Mouse (Mus musculus): ENCODE measurements around the gene Tcte1.
A peak's percentile ranks its signal among the peaks of the same experiment; 100 is the strongest.

The Tcte1 gene

DNA sequence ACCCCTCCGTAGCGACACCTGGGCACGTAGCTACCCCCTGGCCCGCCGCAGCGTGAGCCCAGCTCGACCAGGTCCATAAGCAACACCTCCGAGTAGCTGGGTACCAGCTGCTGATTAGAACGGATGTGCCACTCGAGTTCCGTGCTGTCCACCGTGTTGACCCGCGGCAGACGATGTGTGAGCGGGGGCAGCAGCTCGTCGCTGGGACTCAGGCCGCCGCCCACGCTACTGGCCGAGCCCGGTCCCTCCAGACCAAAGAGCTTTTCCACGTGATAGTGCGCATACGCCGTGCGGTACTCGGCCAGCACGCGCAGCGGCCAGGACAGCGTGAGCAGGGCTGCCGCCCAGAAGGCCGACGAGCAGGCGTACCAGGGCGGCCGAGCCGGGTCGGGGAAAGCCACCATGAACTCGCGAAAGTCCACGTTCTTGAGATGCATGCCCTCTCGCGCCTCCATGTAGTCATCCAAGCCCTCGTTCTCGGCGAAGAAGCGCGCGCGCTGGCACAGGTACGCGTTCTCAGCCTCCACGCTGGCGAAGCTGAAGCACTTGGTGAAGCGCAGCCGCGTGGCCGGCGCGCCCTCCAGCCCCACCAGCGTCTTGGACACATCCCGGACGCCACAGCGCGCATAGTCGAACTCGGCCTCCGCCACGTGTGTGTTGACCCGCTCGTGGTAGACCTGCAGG, 22.2 kb downstream of the Tcte1 start:
- ATAC-seq (ENCODE audit: insufficient number of reproducible peaks, low FRiP score, low TSS enrichment), result no peak

DNA sequence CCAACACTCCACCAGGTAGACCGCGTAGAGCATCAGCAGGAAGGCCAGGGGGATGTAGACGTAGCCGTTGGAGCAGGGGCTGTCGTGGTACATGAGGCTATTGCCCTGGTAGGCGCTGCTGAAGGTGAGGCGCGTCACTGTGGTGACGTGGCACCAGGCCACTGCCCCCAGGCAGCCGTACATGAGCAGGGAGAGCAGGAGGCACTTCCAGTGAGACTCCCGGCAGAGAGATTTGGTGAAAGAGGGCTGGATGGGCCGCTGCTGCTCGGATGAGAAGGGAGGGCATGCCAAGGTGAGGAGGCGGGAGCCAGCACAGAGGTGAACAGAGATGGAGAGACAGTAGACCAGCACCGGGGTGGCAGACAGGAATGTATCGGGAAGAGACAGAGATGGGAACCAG, 23.7 kb downstream of the Tcte1 start:
- ATAC-seq (ENCODE audit: insufficient number of reproducible peaks, low FRiP score, low TSS enrichment), result no peak

DNA sequence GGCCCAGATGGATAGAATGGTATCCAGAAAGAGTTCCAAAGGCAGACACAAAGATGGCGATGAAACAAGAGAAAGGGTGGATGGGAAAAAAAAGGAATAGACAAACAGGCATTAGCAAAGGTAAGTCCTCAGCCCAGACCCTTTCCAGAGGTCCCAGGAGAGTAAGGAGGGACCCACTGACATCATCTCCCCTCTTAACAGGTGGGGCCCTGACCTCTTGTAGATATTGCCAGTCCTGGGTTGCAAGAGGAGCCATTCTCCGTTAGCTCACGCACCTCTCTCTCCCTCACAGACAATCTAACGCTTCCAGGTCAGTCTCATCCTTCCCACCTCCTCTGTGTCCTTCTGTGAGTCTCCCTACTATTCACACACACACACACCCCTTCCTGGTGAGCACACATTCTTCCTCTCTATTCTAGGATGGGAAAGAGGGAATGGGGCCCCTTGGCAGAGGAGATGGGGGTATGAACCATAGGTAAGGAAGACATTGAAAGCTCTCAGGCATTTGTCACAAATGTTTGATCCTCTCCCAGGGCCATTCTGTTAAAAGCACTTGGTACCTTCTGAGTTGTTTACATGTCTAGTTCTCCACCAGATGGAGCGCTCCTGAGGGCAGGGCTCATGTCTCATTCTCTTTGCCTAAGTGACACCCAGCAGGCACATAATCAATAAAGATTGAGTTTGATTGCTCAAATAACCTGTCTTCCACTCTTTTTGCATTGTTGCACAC, 24.4 kb downstream of the Tcte1 start:
- ATAC-seq (ENCODE audit: insufficient number of reproducible peaks, low FRiP score, low TSS enrichment), result no peak

DNA sequence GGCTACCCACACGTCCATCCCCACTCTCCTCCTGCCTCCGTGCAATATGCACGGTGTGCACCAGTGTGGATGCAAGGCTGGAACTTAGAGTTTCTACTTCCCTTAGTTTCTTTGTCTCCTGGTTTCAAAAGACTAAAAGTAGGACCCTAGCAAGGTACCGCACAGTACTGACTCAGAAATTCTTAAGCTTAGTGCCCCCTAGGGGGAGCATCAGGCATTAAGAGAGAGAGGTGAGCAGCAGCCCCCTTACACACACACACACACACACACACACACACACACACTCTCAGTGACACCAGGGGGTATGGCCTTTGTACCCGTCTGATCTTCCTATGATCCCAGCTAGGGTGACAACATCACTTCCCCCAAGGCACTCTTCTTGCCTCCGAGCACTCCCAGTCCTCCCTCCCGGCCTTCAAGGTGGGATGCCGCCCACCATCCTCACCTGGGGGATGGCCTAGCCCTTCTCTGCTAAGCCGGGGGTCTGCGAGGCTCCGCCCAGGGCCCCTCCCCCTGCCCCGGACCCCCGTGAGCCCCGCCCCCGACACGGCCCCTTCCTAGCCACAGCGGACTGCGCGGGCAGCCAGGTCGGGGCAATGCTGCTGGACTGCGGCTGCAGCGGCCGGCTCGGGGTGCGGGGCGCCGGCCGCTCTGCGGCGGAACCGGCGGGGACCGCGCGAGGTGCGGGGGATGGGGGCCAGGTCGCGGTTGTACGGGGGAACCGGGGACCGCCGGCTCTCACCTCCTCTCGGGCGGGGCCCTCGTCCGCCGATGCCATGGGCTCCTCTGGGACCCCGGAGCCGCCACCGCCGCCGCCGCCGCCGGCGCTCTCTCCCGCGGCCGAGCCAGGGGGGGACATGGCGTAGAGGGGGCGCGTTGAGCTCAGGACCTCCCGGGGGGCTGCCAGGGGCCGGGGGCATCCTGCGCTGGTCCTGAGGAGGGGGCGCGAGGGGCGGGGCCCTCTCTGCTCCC, 25.6 kb downstream of the Tcte1 start:
- 0 out of 2 replicates have a peak, but pooled peaks have one; percentile 6 for ATAC-seq (ENCODE audit: insufficient number of reproducible peaks, low FRiP score, low TSS enrichment)

DNA sequence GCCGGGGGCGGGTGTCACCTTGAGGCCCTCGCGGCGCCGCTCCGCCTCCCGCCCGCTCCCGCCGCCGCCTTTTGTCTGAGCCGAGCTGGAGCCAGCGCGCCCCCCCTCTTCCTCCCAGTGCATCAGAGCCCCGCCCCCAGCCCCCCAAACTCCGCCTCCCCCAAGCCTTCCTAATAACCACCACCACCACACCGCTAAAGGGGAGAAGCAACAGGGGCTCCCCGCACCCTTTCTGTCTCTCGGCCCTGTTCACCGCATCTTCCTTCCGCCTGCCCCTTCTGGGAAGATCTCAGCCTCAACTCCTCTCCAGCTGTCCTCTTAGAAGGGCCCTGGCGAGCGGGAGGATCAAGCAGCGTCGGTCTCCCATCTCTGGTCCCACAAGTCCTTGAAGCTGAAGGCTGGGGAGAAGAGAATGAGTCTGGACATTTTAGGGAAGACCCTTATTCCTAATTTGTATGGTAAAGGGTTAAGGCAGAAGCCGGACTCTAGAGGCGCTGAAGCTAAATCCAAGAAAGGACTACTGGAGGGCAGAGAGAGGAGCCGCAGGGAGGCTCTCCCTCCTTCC, 26.5 kb downstream of the Tcte1 start, which contains the start of gene Tmem151b:
Gene Tmem151b, minus strand, starts transcription at position 61 of the 565 bp plus-strand sequence.
- no peak for ATAC-seq (ENCODE audit: insufficient number of reproducible peaks, low FRiP score, low TSS enrichment)

- ATAC-seq (ENCODE audit: insufficient number of reproducible peaks, low FRiP score, low TSS enrichment), result no peak
These were observed 27.0 kb downstream of the Tcte1 start for GRCm38 (mm10) chr17:45550253-45550652.

GRCm38 (mm10) chr17:45551249-45551796, 28.1 kb downstream of the Tcte1 start:
- no peak for ATAC-seq (ENCODE audit: insufficient number of reproducible peaks, low FRiP score, low TSS enrichment)

GRCm38 (mm10) chr17:45551816-45552451, 28.7 kb downstream of the Tcte1 start:
- 0 out of 2 replicates have a peak, but pooled peaks have one; percentile 4 for ATAC-seq (ENCODE audit: insufficient number of reproducible peaks, low FRiP score, low TSS enrichment)

- no peak for ATAC-seq (ENCODE audit: insufficient number of reproducible peaks, low FRiP score, low TSS enrichment)
These were observed 29.8 kb downstream of the Tcte1 start for GRCm38 (mm10) chr17:45553065-45553464.

DNA sequence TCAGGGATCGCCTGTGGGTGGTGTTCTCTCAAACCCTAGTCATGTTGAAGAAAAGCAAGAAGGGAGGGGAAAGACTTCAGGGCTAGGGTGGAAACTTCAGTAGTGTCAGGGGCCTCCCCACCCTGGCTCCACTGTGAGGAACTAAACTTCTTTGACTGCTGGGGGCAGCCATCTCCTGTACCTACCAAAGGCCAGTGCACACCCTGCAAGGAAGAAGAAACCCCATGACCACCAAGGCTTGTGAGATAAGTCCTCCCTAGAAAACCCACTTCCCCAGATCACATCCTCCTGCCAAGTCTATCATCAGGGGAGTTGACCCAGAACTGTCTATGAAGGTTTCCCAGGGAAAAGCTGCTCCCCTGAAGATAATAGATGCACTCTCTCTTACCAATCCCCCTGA, 31.2 kb downstream of the Tcte1 start:
- ATAC-seq (ENCODE audit: insufficient number of reproducible peaks, low FRiP score, low TSS enrichment), result no peak

- peak; percentile 28 for ATAC-seq (ENCODE audit: insufficient number of reproducible peaks, low FRiP score, low TSS enrichment)
These were observed 32.3 kb downstream of the Tcte1 start, which contains the start of gene Nfkbie for GRCm38 (mm10) chr17:45555452-45556106. Gene Nfkbie (plus strand): TSS chr17:45555703.

- ATAC-seq (ENCODE audit: insufficient number of reproducible peaks, low FRiP score, low TSS enrichment), result no peak
These were observed 32.9 kb downstream of the Tcte1 start for GRCm38 (mm10) chr17:45556107-45556489.

GRCm38 (mm10) chr17:45556514-45557245, 33.4 kb downstream of the Tcte1 start:
- ATAC-seq (ENCODE audit: insufficient number of reproducible peaks, low FRiP score, low TSS enrichment), result no peak

GRCm38 (mm10) chr17:45557246-45557824, 34.1 kb downstream of the Tcte1 start:
- no peak for ATAC-seq (ENCODE audit: insufficient number of reproducible peaks, low FRiP score, low TSS enrichment)

DNA sequence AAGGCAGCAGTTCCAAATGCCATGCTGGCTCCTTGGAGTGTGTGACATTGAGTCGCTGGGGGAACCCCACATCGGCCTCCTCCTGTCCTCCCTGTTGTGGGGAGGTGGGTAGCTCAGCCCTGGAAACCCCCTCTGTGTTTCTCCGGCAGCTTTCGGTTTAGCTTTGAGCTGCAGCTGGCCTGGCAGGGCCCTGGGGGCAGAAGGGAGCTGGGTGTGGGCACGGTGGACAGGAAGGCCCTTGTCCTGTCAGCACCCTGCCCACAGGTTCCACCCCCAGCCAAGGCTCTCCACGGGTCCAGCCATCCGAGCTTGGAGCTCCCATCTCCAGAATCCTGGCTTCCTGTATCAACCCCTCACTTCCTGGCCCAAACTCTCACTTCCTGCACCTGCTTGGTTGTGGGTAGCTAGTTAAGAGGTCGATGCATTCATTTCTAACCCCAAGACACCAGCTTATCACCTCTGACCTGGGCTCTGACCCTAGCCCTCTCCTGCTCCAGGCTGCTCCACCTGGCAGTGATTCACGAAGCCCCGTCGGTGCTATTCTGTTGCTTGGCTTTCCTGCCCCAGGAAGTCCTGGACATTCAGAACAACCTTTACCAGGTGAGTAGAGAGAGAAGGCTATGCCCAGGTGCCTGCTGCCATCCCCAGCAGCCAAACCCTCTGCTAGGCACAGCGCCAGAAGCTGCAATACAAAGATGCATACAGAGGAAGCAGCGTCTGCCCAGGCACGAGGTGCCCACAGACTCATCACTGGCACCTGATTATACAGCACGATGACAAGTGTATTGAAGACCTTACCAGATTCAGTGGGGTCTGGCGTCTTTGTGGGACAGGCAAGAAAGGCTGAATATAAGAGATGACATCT, 35.0 kb downstream of the Tcte1 start:
- ATAC-seq (ENCODE audit: insufficient number of reproducible peaks, low FRiP score, low TSS enrichment), result no peak

DNA sequence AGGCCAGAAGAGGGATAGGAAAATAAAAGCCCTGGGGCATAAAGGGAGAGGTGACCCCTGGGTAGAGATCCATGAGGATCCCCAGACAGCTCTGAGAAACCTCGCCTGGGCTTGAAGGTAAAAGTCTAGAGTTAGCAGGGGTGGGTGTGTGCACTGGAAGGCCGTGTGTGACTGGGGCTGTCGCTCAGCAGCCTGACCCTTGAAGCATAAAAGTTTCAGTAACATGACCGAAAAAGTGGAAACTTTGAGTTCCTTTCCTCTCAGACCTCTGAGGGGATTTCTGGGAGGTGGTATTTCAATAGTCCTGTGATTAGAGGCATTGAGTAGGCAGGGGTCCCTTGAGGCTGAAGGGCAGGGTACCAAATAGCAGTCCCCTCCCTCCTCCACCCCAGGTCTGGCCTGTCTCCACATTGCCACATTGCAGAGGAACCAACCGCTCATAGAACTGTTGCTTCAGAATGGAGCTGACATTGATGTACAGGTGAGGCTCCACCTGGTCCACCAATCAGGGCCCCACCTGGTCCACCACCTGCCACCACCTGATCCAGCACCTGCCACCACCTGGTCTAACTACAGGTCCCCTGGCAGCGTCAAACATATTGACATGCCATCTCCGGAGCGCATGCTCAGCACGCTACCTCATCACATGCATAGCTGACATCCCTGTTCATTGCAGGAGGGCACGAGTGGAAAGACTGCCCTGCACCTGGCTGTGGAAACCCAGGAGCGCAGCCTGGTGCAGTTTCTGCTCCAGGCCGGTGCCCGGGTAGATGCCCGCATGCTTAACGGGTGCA, 36.7 kb downstream of the Tcte1 start:
- no peak for ATAC-seq (ENCODE audit: insufficient number of reproducible peaks, low FRiP score, low TSS enrichment)

Data from cerebellum, adult (tissue).